Mouse (Mus musculus) heart, postnatal 14 days (tissue): ENCODE data around the gene March1. TPM values are rescaled to one million over a fixed set of nuclear protein-coding genes. Genes with fewer than 3 reads are reported as not detected.
A peak's percentile ranks its signal among the peaks of the same experiment; 100 is the strongest.

Source experiments
- DNase-seq, 2 experiments: peaks; one replicate each; pipeline ENCODE4 v3.0.0; 2021 to 2022
- intact Hi-C: fragments of 180-260 bp; cut with DNase I; formaldehyde crosslinking; loops from one replicate; pipeline ENCODE4 v1.15.1; 2025
- total RNA-seq, 2 experiments: library from RNA; stranded (reverse); gene quantifications; 2 replicates each; pipeline ENCODE4 v1.2.3; 2021

The March1 gene
- total RNA-seq, 2 experiments from 2014 or later = 1.2 to 1.3 TPM

- intact Hi-C loops = no loop called here
Measured at GRCm38 (mm10) chr8:66219974-66220373, 602.3 kb downstream of the March1 start.

GRCm38 (mm10) chr8:66229931-66230330 lies 612.2 kb downstream of the March1 start:
- intact Hi-C loops = no loop called here
- DNase-seq = no peak

More at GRCm38 (mm10) chr8:66219974-66220373, 602.3 kb downstream of the March1 start:
- no peak for DNase-seq

- no peak for DNase-seq
Measured at GRCm38 (mm10) chr8:66269546-66269945, 651.8 kb downstream of the March1 start.

GRCm38 (mm10) chr8:66270116-66270515 lies 652.4 kb downstream of the March1 start:
- intact Hi-C loops = no loop called here

More at GRCm38 (mm10) chr8:66269546-66269945, 651.8 kb downstream of the March1 start:
- intact Hi-C loops = no loop called here

GRCm38 (mm10) chr8:66317824-66318223 lies 700.1 kb downstream of the March1 start:
- intact Hi-C loops = no loop called here
- DNase-seq = no peak

More at GRCm38 (mm10) chr8:66270116-66270515, 652.4 kb downstream of the March1 start:
- DNase-seq = no peak

GRCm38 (mm10) chr8:66323045-66323807 lies 705.5 kb downstream of the March1 start:
- intact Hi-C loops = loop anchor here (2.0 kb wide), 1 partner anchor 118 kb away; no protein-coding TSS in a partner anchor
- DNase-seq = peak; percentile 19 to 26

GRCm38 (mm10) chr8:66326396-66326795 lies 708.7 kb downstream of the March1 start:
- intact Hi-C loops = no loop called here

GRCm38 (mm10) chr8:66332206-66332605 lies 714.5 kb downstream of the March1 start:
- DNase-seq = no peak
- intact Hi-C loops = no loop called here

More at GRCm38 (mm10) chr8:66326396-66326795, 708.7 kb downstream of the March1 start:
- DNase-seq = no peak

- intact Hi-C loops = no loop called here
- no peak for DNase-seq
Measured at GRCm38 (mm10) chr8:66334265-66334664, 716.6 kb downstream of the March1 start.

GRCm38 (mm10) chr8:66339551-66339950 lies 721.9 kb downstream of the March1 start:
- intact Hi-C loops = no loop called here
- DNase-seq = no peak

GRCm38 (mm10) chr8:66342928-66343327 lies 725.2 kb downstream of the March1 start:
- no peak for DNase-seq
- intact Hi-C loops = no loop called here

GRCm38 (mm10) chr8:66362882-66363801 lies 745.4 kb downstream of the March1 start:
- intact Hi-C loops = no loop called here

GRCm38 (mm10) chr8:66383694-66384373 lies 766.1 kb downstream of the March1 start:
- DNase-seq = no peak
- intact Hi-C loops = no loop called here

More at GRCm38 (mm10) chr8:66362882-66363801, 745.4 kb downstream of the March1 start:
- DNase-seq = no peak

GRCm38 (mm10) chr8:66386008-66386407 lies 768.3 kb downstream of the March1 start:
- intact Hi-C loops = no loop called here
- DNase-seq = no peak

GRCm38 (mm10) chr8:66388693-66389092 lies 771.0 kb downstream of the March1 start:
- peak; percentile 1 to 2 for DNase-seq
- intact Hi-C loops = no loop called here

- DNase-seq = peak; percentile 8 to 9
Measured at GRCm38 (mm10) chr8:66391554-66391953, 773.9 kb downstream of the March1 start.

GRCm38 (mm10) chr8:66392900-66393299 lies 775.2 kb downstream of the March1 start:
- intact Hi-C loops = no loop called here
- no peak for DNase-seq

More at GRCm38 (mm10) chr8:66391554-66391953, 773.9 kb downstream of the March1 start:
- intact Hi-C loops = no loop called here

- no peak for DNase-seq
- intact Hi-C loops = no loop called here
Measured at GRCm38 (mm10) chr8:66394148-66394547, 776.4 kb downstream of the March1 start.

- no peak for DNase-seq
- intact Hi-C loops = no loop called here
Measured at GRCm38 (mm10) chr8:66397811-66398210, 780.1 kb downstream of the March1 start.

GRCm38 (mm10) chr8:66400050-66400449 lies 782.4 kb downstream of the March1 start:
- intact Hi-C loops = no loop called here
- no peak for DNase-seq
